Mouse (Mus musculus) lung, embryonic 14.5 days (tissue): ENCODE measurements around the gene Slc13a4. TPM values are rescaled to one million over a fixed set of nuclear protein-coding genes. Genes with fewer than 3 reads are reported as not detected.
A peak's percentile ranks its signal among the peaks of the same experiment; 100 is the strongest.

Source experiments
- ATAC-seq: fragments of 200-750 bp; cut with Nextera tagmentation; 2 replicates; pipeline ENCODE4 v1.8.0; 2017; ENCODE audit warnings: mild to moderate bottlenecking, moderate TSS enrichment, moderate library complexity; ENCODE audit not compliant: insufficient read depth
- DNase-seq: peaks from one replicate; pipeline ENCODE4 v3.0.0-alpha.2; 2015
- H3K27ac ChIP-seq: fragments of 300-500 bp; sonication (generic); 2 replicates; pipeline ENCODE4 v1.5.1; 2014; ENCODE audit warnings: low read depth, mild to moderate bottlenecking, moderate library complexity
- H3K27me3 ChIP-seq: fragments of 300-500 bp; sonication (generic); 2 replicates; pipeline ENCODE4 v1.6.1; 2014; ENCODE audit warnings: low read length, control low read depth; ENCODE audit not compliant: insufficient read depth
- H3K36me3 ChIP-seq: fragments of 300-500 bp; sonication (generic); 2 replicates; pipeline ENCODE4 v1.6.1; 2014; ENCODE audit warnings: control low read depth; ENCODE audit not compliant: insufficient read depth
- H3K4me1 ChIP-seq: fragments of 300-500 bp; sonication (generic); 2 replicates; pipeline ENCODE4 v1.6.1; 2014; ENCODE audit warnings: antibody characterized with exemption, control low read depth; ENCODE audit not compliant: insufficient read depth
- H3K4me2 ChIP-seq: fragments of 300-500 bp; sonication (generic); 2 replicates; pipeline ENCODE4 v1.6.1; 2014; ENCODE audit warnings: mild to moderate bottlenecking
- H3K4me3 ChIP-seq: fragments of 300-500 bp; sonication (generic); 2 replicates; pipeline ENCODE4 v1.5.1; 2014; ENCODE audit warnings: low read depth, low read length
- H3K9ac ChIP-seq: fragments of 300-500 bp; sonication (generic); 2 replicates; pipeline ENCODE4 v1.6.1; 2014
- H3K9me3 ChIP-seq: fragments of 300-500 bp; sonication (generic); 2 replicates; pipeline ENCODE4 v1.6.1; 2016; ENCODE audit warnings: low read depth, low read length, control low read depth
- CTCF ChIP-seq: IDR thresholded peaks from 2 replicates; pipeline ENCODE4 v1.5.1; 2016; ENCODE audit warnings: antibody characterized with exemption, low read depth
- WGBS: fragments of 180-500 bp; shearing (Covaris S2); extraction: QIAGEN DNeasy Blood & Tissue Kit; methylation state at CpG from one replicate; pipeline ENCODE4 v1.1.7; 2014; 5-methylcytosine and 5-hydroxymethylcytosine counted together
- polyA plus RNA-seq: library from polyadenylated mRNA; unstranded; fragments of >200 nt; fragmentation: Nextera tagmentation; extraction: Ambion mirVana; gene quantifications from 2 replicates; pipeline ENCODE4 v1.2.1, GENCODE M21; 2014

Slc13a4 gene
- polyA plus RNA-seq, 1 experiment from 2014 or later: 0.24 TPM

- no peak for TF ChIP-seq CTCF
- Histone ChIP-seq H3K36me3 (no peaks in the 10 kb centered on the region), H3K4me2 (no peak overlapping the region), H3K9me3 (no peaks in the 10 kb centered on the region), H3K27ac (no peak overlapping the region), H3K27me3 (no peaks in the 10 kb centered on the region), H3K9ac (no peak overlapping the region), H3K4me1 (no peaks in the 10 kb centered on the region), H3K4me3 (no peak overlapping the region)
- DNase-seq (no peak), ATAC-seq (no peak)
- 49% methylated on average over 7 of the region's 7 CpGs for WGBS
Observed at GRCm38 (mm10) chr6:35349784-35350183, 41.9 kb upstream of the Slc13a4 start.

GRCm38 (mm10) chr6:35338640-35339039, 30.7 kb upstream of the Slc13a4 start:
- Histone ChIP-seq H3K9ac (no peak overlapping the region), H3K9me3 (no peaks in the 10 kb centered on the region), H3K27ac (no peak overlapping the region), H3K27me3 (no peaks in the 10 kb centered on the region), H3K4me3 (no peak overlapping the region), H3K4me1 (no peaks in the 10 kb centered on the region), H3K4me2 (no peak overlapping the region), H3K36me3 (no peaks in the 10 kb centered on the region)
- WGBS: 23% methylated on average over 3 of the region's 3 CpGs
- no peak for DNase-seq
- no peak for ATAC-seq
- TF ChIP-seq CTCF: no peak

GRCm38 (mm10) chr6:35337836-35338235, 29.9 kb upstream of the Slc13a4 start:
- Histone ChIP-seq H3K9me3 (no peaks in the 10 kb centered on the region), H3K27me3 (no peaks in the 10 kb centered on the region), H3K27ac (no peak overlapping the region), H3K4me3 (no peak overlapping the region), H3K4me1 (no peaks in the 10 kb centered on the region), H3K9ac (no peak overlapping the region), H3K4me2 (no peak overlapping the region), H3K36me3 (no peaks in the 10 kb centered on the region)
- no peak for ATAC-seq
- 49% methylated on average over 8 of the region's 8 CpGs for WGBS
- no peak for DNase-seq
- no peak for TF ChIP-seq CTCF

- H3K36me3 ChIP-seq: no peaks in the 10 kb centered on the region
- H3K27me3 ChIP-seq: no peaks in the 10 kb centered on the region
- no peak overlapping the region for H3K9ac ChIP-seq
- no peaks in the 10 kb centered on the region for H3K9me3 ChIP-seq
- TF ChIP-seq CTCF: no peak
- no peak overlapping the region for H3K27ac ChIP-seq
- 39% methylated on average over 5 of the region's 5 CpGs for WGBS
- H3K4me3 ChIP-seq: no peak overlapping the region
- no peak for DNase-seq
- no peaks in the 10 kb centered on the region for H3K4me1 ChIP-seq
- no peak overlapping the region for H3K4me2 ChIP-seq
- ATAC-seq: no peak
Observed at GRCm38 (mm10) chr6:35335452-35335851, 27.5 kb upstream of the Slc13a4 start.

- Histone ChIP-seq H3K4me3 (no peak overlapping the region), H3K36me3 (no peaks in the 10 kb centered on the region), H3K4me2 (no peak overlapping the region), H3K4me1 (no peaks in the 10 kb centered on the region), H3K9me3 (no peaks in the 10 kb centered on the region), H3K27ac (no peak overlapping the region), H3K27me3 (no peaks in the 10 kb centered on the region), H3K9ac (no peak overlapping the region)
- no peak for ATAC-seq
- 71% methylated on average over 4 of the region's 4 CpGs for WGBS
- peak; percentile 38 for TF ChIP-seq CTCF
- DNase-seq: no peak
Observed at GRCm38 (mm10) chr6:35334278-35334677, 26.3 kb upstream of the Slc13a4 start.

- ATAC-seq: no peak
- H3K4me2 ChIP-seq: no peak overlapping the region
- H3K9ac ChIP-seq: no peak overlapping the region
- 28% methylated on average over 3 of the region's 3 CpGs for WGBS
- H3K4me1 ChIP-seq: no peaks in the 10 kb centered on the region
- DNase-seq: no peak
- no peaks in the 10 kb centered on the region for H3K9me3 ChIP-seq
- H3K4me3 ChIP-seq: no peak overlapping the region
- TF ChIP-seq CTCF: no peak
- H3K27me3 ChIP-seq: no peaks in the 10 kb centered on the region
- H3K27ac ChIP-seq: no peak overlapping the region
- no peaks in the 10 kb centered on the region for H3K36me3 ChIP-seq
Observed at GRCm38 (mm10) chr6:35333632-35334031, 25.7 kb upstream of the Slc13a4 start.

- Histone ChIP-seq H3K27ac (no peak overlapping the region), H3K9ac (no peak overlapping the region), H3K27me3 (no peaks in the 10 kb centered on the region), H3K4me3 (no peak overlapping the region), H3K4me2 (no peak overlapping the region), H3K4me1 (no peaks in the 10 kb centered on the region), H3K36me3 (no peaks in the 10 kb centered on the region), H3K9me3 (no peaks in the 10 kb centered on the region)
- ATAC-seq (no peak), DNase-seq (peak; percentile 21)
- 31% methylated on average over 6 of the region's 6 CpGs for WGBS
- no peak for TF ChIP-seq CTCF
Observed at GRCm38 (mm10) chr6:35330834-35331233, 22.9 kb upstream of the Slc13a4 start.

GRCm38 (mm10) chr6:35329956-35330355, 22.0 kb upstream of the Slc13a4 start:
- no peaks in the 10 kb centered on the region for H3K9me3 ChIP-seq
- H3K4me2 ChIP-seq: no peak overlapping the region
- no peak for TF ChIP-seq CTCF
- H3K4me3 ChIP-seq: no peak overlapping the region
- 94% methylated on average over 12 of the region's 12 CpGs for WGBS
- ATAC-seq: no peak
- no peaks in the 10 kb centered on the region for H3K36me3 ChIP-seq
- H3K9ac ChIP-seq: no peak overlapping the region
- H3K27me3 ChIP-seq: no peaks in the 10 kb centered on the region
- no peak for DNase-seq
- no peaks in the 10 kb centered on the region for H3K4me1 ChIP-seq
- no peak overlapping the region for H3K27ac ChIP-seq
